Comparison of ENCODE assay signal across 8 mouse cellular contexts in genomic region chr15:79891436-79892212, GRCm38 (mm10). TPM values are rescaled to one million over a fixed set of nuclear protein-coding genes. Genes with fewer than 3 reads are reported as not detected.
DNase-seq lines count a peak whose midpoint lies in the region; ATAC-seq and TF ChIP-seq lines count a peak whose summit lies in the region.

Gene Apobec3 (plus strand): TSS chr15:79891659.

- peak; percentile 20; the same call in 1 of the 2 replicates for ATAC-seq in hindbrain, embryonic 16.5 days
- ATAC-seq in monocyte, adult 5-6 weeks (replicated peaks; ENCODE audit: insufficient number of reproducible peaks, low FRiP score, low TSS enrichment, poor library complexity, severe bottlenecking), result peak; percentile 60

- peaks cover 2% of the 10 kb centered on the region; the same call in 1 of the 2 replicates for H3K27me3 ChIP-seq in hindbrain, embryonic 16.5 days (replicated peaks; ENCODE audit: control insufficient read depth, insufficient read depth, low read length)
- H3K27me3 ChIP-seq in liver, adult 2 months (ENCODE audit: control insufficient read depth, insufficient read depth, low read length), result no peaks in the 10 kb centered on the region
- H3K27me3 ChIP-seq in testis, adult 2 months (ENCODE audit: control insufficient read depth, insufficient read depth, low read length), result no peaks in the 10 kb centered on the region

- peak within 1 kb of the TSS; percentile 61 for H3K4me2 ChIP-seq in hindbrain, embryonic 16.5 days (ENCODE audit: low read length)

- no peaks in the 10 kb centered on the region for H3K79me2 ChIP-seq in liver, adult 2 months (ENCODE audit: control insufficient read depth, insufficient read depth, low read length)

- H3K36me3 ChIP-seq in hindbrain, embryonic 16.5 days (ENCODE audit: control insufficient read depth, insufficient read depth, low read length), result no peaks in the 10 kb centered on the region
- no peaks in the 10 kb centered on the region for H3K36me3 ChIP-seq in liver, adult 2 months (ENCODE audit: control insufficient read depth, insufficient read depth, low read length)
- no peaks in the 10 kb centered on the region for H3K36me3 ChIP-seq in testis, adult 2 months (ENCODE audit: control insufficient read depth, insufficient read depth, low read length)

- WGBS in hindbrain, embryonic 16.5 days, result 2% methylated on average over 20 of the region's 20 CpGs
- 2% methylated on average over 20 of the region's 20 CpGs for WGBS in liver, adult 2 months

- H3K9me3 ChIP-seq in hindbrain, embryonic 16.5 days (ENCODE audit: control insufficient read depth, low read length), result no peaks in the 10 kb centered on the region

- peak within 1 kb of the TSS; percentile 37 for H3K4me3 ChIP-seq in hindbrain, embryonic 16.5 days (ENCODE audit: low read length)
- peak within 1 kb of the TSS; percentile 71 for H3K4me3 ChIP-seq in liver, adult 2 months (ENCODE audit: insufficient read depth, low read depth, low read length)
- peak within 1 kb of the TSS; percentile 63 for H3K4me3 ChIP-seq in testis, adult 2 months (ENCODE audit: control insufficient read depth, low read depth, low read length)

- TF ChIP-seq CTCF in liver, adult 2 months (IDR thresholded peaks at IDR 0.05; ENCODE audit: low read depth, low read length), result peak; percentile 76
- TF ChIP-seq CTCF in testis, adult 2 months (IDR thresholded peaks at IDR 0.05; ENCODE audit: control insufficient read depth, insufficient read depth, insufficient replicate concordance, low read depth, low read length), result peak; percentile 88; the same call in 1 of the 2 replicates

- peak; percentile 24 for DNase-seq in right cerebral cortex, adult 18-20 months
- no peak for DNase-seq in right cerebral cortex, postnatal 36 days (ENCODE audit: low spot score in 2 of 2)
- peak; percentile 63 to 85 for DNase-seq in cerebellum, postnatal 14 days
- peak; percentile 40 for DNase-seq in gastrocnemius, adult 8-10 months (ENCODE audit: low spot score in 2 of 2)
- DNase-seq in liver, adult 2 months (ENCODE audit: extremely low read depth, low read depth, low spot score), result peak; percentile 7

- H3K9ac ChIP-seq in hindbrain, embryonic 16.5 days (ENCODE audit: low read depth, low read length), result peak within 1 kb of the TSS; percentile 60
- H3K9ac ChIP-seq in liver, adult 2 months (ENCODE audit: low read depth, low read length), result peak within 1 kb of the TSS; percentile 56

- TF ChIP-seq POLR2A in liver, adult 2 months (IDR thresholded peaks at IDR 0.05; ENCODE audit: extremely low read depth, insufficient read depth, low read length), result no peak
- no peak for TF ChIP-seq POLR2A in testis, adult 2 months (IDR thresholded peaks at IDR 0.05; ENCODE audit: control insufficient read depth, low read depth, low read length)

- peaks cover 5% of the 10 kb centered on the region for H3K4me1 ChIP-seq in hindbrain, embryonic 16.5 days (ENCODE audit: control insufficient read depth, insufficient read depth, low read depth, low read length)
- H3K4me1 ChIP-seq in liver, adult 2 months (ENCODE audit: control insufficient read depth, insufficient read depth, low read length), result no peaks in the 10 kb centered on the region; the same call in none of the 2 replicates
- H3K4me1 ChIP-seq in testis, adult 2 months (ENCODE audit: control insufficient read depth, insufficient read depth, low read length), result peaks cover 2% of the 10 kb centered on the region

- no peak within 1 kb of the TSS for H3K27ac ChIP-seq in hindbrain, embryonic 16.5 days (ENCODE audit: low read depth, low read length)
- H3K27ac ChIP-seq in liver, adult 2 months (replicated peaks; ENCODE audit: insufficient read depth, low read depth, low read length), result peak within 1 kb of the TSS; percentile 47
- H3K27ac ChIP-seq in testis, adult 2 months (ENCODE audit: control insufficient read depth, insufficient read depth, low read depth, low read length), result peak within 1 kb of the TSS; percentile 43; the same call in 1 of the 2 replicates

RNA-seq across cellular contexts. Expression of gene Apobec3, which starts in this region (rescaled TPM):
- 1 to 10 TPM; 1.4 to 2.4 (median 2.0) TPM for total RNA-seq in gastrocnemius, adult 8-10 months (2022)
- 4.5 and 5.1 TPM in 2 replicates for polyA plus RNA-seq in hindbrain, embryonic 16.5 days (2015; fragmentation: Nextera tagmentation; extraction: Ambion mirVana)
- total RNA-seq in liver, adult 2 months (2014; rRNA removed), result 2.6 and 3.6 TPM in 2 replicates
- 1.5 and 2.4 TPM in 2 replicates for polyA plus RNA-seq in liver, adult 2 months (2012; rRNA removed)
- total RNA-seq in monocyte, adult 5-6 weeks (2017), result 85.0 to 218 TPM (median 113 TPM) in 3 replicates
- 10.8 and 11.1 TPM in 2 replicates for polyA plus RNA-seq in testis, adult 2 months (2012; rRNA removed)

Comparison
In these comparisons a context has a peak if more than half of its experiments do, and no peak if none do; other contexts are left out.
1. RNA of gene Apobec3 (total RNA-seq): 85.0 to 218 TPM in monocyte, adult 5-6 weeks; 2.6 to 3.6 TPM in liver, adult 2 months and 1.4 to 2.4 TPM in gastrocnemius, adult 8-10 months; every median in the first group is over 10 times any median in the second.
2. DNase-seq: peak in right cerebral cortex, adult 18-20 months (single experiment), cerebellum, postnatal 14 days (2 of 2), gastrocnemius, adult 8-10 months (2 of 2) and liver, adult 2 months (single experiment); none in right cerebral cortex, postnatal 36 days (0 of 2).
3. Peak in every context shown above with its lines, with median percentiles within 50 percentile points of each other: H3K4me3 ChIP-seq.